Mouse (Mus musculus) megakaryocyte, embryonic 14.5 days (primary cell): ENCODE measurements around the gene Exoc4.

ENCODE experiments used
- FLI1 ChIP-seq: IDR thresholded peaks from 2 replicates; pipeline ENCODE4 v1.6.1; 2012; ENCODE audit warnings: low read length, inconsistent platforms, mixed read lengths
- GATA1 ChIP-seq: IDR thresholded peaks from 3 replicates; pipeline ENCODE4 v1.6.1; 2012; ENCODE audit warnings: mixed read lengths, low read length, inconsistent platforms, borderline replicate concordance

- TF ChIP-seq GATA1 (no peak), FLI1 (no peak)
Observed at GRCm38 (mm10) chr6:33540356-33540755, 291.5 kb downstream of the Exoc4 start.
